Mouse (Mus musculus) 3134 (cell line): ENCODE results near the gene Olfr1410.

Experiments used
- DNase-seq: peaks from one replicate; pipeline ENCODE4 v3.0.0-alpha.2; 2011; ENCODE audit warnings: low spot score; ENCODE audit not compliant: insufficient read length; ENCODE audit errors: extremely low read depth

The Olfr1410 gene

GRCm38 (mm10) chr1:92638736-92639135 lies 33.2 kb downstream of the Olfr1410 start:
- no peak for DNase-seq

- no peak for DNase-seq
Observed at GRCm38 (mm10) chr1:92640393-92640792, 34.8 kb downstream of the Olfr1410 start.

GRCm38 (mm10) chr1:92641514-92642272 lies 36.1 kb downstream of the Olfr1410 start, which contains the start of gene Cops9:
Cops9 (minus strand) TSS chr1:92641985.
- DNase-seq, result peak; percentile 90

GRCm38 (mm10) chr1:92643691-92644090 lies 38.1 kb downstream of the Olfr1410 start:
- DNase-seq, result no peak

GRCm38 (mm10) chr1:92644916-92645315 lies 39.3 kb downstream of the Olfr1410 start:
- DNase-seq, result no peak

- no peak for DNase-seq
Observed at GRCm38 (mm10) chr1:92646111-92646510, 40.5 kb downstream of the Olfr1410 start.

GRCm38 (mm10) chr1:92646601-92647000 lies 41.0 kb downstream of the Olfr1410 start:
- no peak for DNase-seq

GRCm38 (mm10) chr1:92647026-92647425 lies 41.4 kb downstream of the Olfr1410 start:
- DNase-seq, result no peak

GRCm38 (mm10) chr1:92647752-92648151 lies 42.2 kb downstream of the Olfr1410 start:
- DNase-seq, result peak; percentile 52

GRCm38 (mm10) chr1:92648197-92648596 lies 42.6 kb downstream of the Olfr1410 start:
- peak; percentile 61 for DNase-seq

GRCm38 (mm10) chr1:92648673-92649072 lies 43.1 kb downstream of the Olfr1410 start, which contains the start of gene Otos:
Otos (minus strand) TSS chr1:92648841.
- peak; percentile 70 for DNase-seq

- no peak for DNase-seq
Observed at GRCm38 (mm10) chr1:92651467-92651866, 45.9 kb downstream of the Olfr1410 start.

GRCm38 (mm10) chr1:92653179-92653578 lies 47.6 kb downstream of the Olfr1410 start:
- DNase-seq, result no peak

- peak; percentile 70 for DNase-seq
Observed at GRCm38 (mm10) chr1:92654676-92655075, 49.1 kb downstream of the Olfr1410 start.

- DNase-seq, result no peak
Observed at GRCm38 (mm10) chr1:92657025-92657820, 51.6 kb downstream of the Olfr1410 start.

GRCm38 (mm10) chr1:92659392-92659791 lies 53.8 kb downstream of the Olfr1410 start:
- DNase-seq, result no peak
